Mouse (Mus musculus) frontal cortex, postnatal 36 days (tissue): ENCODE data around the gene Pik3c2g.
A peak's percentile ranks its signal among the peaks of the same experiment; 100 is the strongest.

Experiments used
- DNase-seq, 2 experiments: peaks; one replicate each; pipeline ENCODE4 v3.0.0; 2022; ENCODE audit warnings: low spot score in 2 of 2

The Pik3c2g gene

GRCm38 (mm10) chr6:139841272-139841671 is 254.3 kb downstream of the Pik3c2g start:
- DNase-seq = no peak

DNA sequence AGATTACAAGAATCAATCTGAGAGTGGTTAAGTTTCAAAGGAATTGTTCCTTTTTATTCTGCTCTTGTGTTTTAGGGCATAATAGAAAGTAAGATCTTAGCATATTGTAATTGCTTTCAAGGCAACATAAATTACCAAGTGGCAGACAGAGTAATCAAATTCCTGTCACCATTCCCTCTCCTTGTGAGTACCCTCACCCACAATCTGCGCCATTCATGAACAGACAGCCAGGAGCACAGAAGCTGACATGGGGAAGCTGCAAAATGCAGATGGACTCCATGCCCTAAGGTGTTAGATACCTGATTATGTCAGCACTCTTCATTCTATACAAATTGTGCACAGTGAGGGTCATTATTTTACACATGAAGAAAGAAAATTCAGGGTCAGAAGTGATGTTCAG is 255.6 kb downstream of the Pik3c2g start:
- no peak for DNase-seq

- DNase-seq = no peak
Observed at GRCm38 (mm10) chr6:139843531-139843930, 256.5 kb downstream of the Pik3c2g start.

GRCm38 (mm10) chr6:139846889-139847544 is 260.0 kb downstream of the Pik3c2g start:
- no peak for DNase-seq

DNA sequence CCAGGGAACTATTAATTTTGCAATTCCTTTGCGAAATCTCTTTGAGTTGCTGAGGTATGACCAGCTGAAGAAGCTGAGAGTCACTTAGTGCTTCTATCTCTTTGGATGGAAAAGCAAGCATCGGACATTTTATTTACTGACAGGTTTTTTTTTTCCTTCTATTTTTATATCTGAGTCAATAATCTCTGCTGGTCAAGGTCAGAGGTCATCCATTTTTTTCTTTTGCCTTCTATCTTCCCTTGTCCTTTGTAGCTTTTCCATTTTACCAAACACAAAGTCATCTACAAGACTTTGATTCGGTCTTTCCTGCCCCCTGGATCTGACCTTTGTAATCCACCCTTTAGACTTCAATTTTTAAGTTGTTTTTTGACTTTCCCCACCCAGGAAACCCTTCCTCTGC is 262.9 kb downstream of the Pik3c2g start:
- DNase-seq = no peak

GRCm38 (mm10) chr6:139851705-139852603 is 264.9 kb downstream of the Pik3c2g start:
- no peak for DNase-seq

DNA sequence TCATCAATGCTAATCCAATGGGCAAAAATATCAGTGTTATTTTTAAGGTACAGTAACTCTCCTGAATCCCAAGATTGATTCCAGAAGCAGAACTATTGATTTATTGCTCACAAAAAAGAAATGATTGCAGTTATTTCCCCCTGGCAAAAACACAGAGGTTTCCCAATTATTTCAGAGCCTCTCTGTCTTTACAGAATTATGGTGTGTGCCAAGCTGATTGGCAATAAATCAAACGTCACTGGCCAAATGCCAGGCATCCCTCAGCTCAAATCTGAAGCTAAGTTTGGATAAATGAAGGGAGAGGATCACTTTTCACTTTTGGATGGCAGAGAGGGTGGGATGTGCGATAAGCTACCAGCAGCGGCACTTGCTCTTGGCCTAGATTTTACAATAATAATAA is 265.8 kb downstream of the Pik3c2g start:
- no peak for DNase-seq

DNA sequence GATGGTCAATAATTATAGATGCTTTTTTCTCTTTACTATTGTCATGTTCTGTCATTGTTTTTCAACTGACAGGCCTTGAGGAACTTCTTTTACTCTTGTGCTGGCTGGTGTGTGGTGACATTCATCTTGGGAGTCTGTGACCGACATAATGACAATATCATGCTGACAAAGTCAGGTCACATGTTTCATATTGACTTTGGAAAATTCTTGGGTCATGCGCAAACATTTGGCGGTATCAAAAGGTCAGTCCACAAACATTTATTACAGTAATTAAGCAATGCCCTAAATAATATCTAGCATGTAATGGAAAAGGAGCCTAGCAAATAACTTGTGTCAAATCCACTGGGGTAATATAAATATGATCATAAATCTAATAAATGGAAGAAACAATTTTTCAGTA is 273.1 kb downstream of the Pik3c2g start:
- DNase-seq = no peak

DNA sequence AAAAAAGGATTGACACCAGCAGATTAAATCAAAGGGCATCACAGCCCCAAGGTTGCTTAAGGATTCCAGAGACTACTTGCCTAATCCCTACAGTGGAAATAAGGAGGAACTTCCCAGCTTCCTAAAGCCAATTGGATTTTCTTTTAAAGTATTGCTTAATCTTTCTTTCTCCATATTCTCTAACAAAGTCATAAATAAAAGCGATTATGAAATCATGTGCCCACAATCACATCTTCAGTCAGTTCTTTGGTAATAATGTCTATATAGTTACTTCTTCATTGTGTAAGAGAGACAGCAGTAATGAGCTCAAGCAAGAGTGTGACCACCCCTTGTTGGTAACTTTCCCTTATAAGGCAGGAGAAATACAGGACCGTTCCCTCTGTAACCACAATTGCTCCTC is 274.5 kb downstream of the Pik3c2g start:
- DNase-seq = no peak

GRCm38 (mm10) chr6:139865059-139865673 is 278.1 kb downstream of the Pik3c2g start:
- DNase-seq = no peak

GRCm38 (mm10) chr6:139874418-139875176 is 287.6 kb downstream of the Pik3c2g start:
- DNase-seq = peak; percentile 46 to 73

DNA sequence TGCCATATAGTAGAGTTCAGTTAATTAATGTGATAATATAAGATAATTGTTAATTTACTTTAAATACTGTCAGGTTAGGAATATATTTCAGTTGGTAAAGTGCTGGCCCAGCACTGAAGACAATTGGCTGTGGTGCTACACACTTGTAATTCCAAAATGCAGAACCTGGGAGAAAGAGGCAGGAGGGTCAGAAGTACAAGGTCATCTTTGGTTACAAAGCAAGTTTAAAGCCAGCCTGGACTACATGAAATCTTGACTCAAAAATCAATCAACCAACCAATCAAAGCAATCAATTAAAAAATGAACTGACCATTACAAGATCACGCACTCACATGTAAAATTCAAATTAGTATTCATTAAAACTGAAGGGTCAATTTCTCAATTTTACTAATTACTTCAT is 289.7 kb downstream of the Pik3c2g start:
- no peak for DNase-seq

DNA sequence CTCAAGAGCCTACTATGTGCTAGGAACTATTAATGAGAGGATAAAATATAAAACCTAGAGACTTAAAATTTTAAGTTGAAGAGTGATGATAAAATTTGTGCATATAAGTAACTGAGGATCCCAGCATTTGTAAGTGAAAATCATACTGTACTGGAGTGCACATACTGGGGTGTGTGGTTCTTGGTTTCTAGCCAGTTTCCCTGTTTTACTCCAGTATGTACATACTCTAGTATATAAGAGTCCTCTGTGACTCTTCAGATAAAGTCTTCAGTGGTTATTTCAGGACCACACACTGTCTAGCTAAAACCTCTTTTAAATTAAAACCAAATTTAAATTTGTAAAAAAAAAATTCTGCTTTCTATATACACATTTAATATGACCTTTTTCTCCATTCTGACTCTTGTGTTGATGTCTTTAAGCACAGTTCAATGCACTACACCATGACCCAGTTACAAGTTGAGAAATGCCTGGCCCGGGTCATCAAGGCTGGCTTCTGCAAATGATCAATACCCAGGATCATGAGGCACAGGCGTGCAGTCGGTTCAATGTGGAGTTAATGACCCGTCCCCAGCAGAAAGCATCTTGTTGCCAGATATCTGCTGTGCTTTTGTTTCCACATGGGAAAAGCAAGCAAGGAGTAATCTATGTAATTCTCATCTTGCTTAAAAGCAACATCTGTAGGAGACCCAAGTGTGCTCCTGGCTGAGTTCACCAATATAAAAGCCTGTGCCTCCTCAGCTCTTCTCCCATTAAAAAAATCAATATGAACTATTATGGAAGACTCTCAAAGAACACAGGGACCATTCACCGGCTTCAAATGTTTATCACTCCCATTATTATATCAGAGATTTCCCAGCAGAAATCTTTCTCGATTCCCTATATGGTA is 290.7 kb downstream of the Pik3c2g start:
- DNase-seq = no peak

GRCm38 (mm10) chr6:139878362-139878696 is 291.3 kb downstream of the Pik3c2g start:
- peak in 1 of 2 experiments; percentile 8 for DNase-seq

- no peak for DNase-seq
Observed at GRCm38 (mm10) chr6:139882076-139882475, 295.1 kb downstream of the Pik3c2g start.

DNA sequence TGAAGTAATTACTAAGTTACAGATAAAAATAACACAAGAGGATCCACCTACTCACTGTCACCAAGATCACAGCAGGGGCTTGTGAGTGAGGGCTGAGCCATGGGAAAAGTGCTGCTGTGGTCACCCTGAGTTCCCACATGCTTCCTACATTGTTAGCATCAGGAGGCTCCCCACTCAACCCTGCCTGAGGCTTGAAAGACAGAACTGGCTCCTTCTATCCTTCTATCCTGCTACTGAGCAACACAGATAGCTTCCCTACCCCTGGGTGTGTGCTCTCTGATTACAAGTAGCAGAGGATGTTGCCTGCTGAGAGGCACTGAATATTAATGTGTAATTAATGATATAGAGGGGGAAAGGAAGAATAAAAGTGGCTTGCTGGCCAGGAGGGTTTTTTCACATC is 300.2 kb downstream of the Pik3c2g start:
- DNase-seq = no peak

DNA sequence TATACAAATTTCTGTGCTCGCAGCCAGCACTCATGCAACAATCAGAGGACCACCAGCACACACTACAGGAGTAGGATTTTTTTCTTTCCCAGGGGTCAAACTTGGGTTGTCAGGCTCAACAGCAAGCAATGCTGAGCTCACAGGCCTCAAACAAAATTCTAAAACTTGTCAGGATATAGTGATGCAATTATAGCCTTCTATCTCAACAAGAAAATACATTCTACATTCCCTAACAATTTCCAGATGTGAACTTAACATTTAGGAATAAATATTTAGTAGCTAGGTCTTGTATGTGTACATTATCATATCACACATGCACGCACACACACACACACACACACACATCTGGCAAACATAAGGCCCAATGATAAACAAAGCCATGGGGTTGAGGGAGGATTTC is 308.6 kb downstream of the Pik3c2g start:
- DNase-seq = no peak

- DNase-seq = no peak
Observed at GRCm38 (mm10) chr6:139899630-139900151, 312.7 kb downstream of the Pik3c2g start.

DNA sequence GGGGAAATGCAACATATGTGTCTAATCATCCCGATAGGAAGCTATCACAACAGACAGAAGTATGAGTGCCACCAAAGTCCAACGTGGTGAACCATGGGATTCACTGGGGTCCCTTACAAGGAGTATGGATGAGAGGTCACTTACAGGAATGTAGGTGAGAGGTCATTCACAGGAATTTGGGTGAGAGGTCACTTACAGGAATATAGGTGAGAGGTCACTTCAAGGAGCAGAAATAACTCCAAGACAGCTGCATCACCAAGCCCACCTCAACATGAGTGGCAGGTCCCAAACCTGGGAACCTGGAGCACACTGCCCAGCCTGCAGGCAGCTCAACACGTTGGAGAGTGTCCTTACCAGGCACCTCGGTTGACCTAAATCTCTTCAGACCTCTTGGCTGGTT is 314.8 kb downstream of the Pik3c2g start:
- no peak for DNase-seq

GRCm38 (mm10) chr6:139907138-139907537 is 320.1 kb downstream of the Pik3c2g start:
- no peak for DNase-seq
